Mouse (Mus musculus): ENCODE data around the gene D7Ertd443e.

- TF ChIP-seq POLR2A (IDR thresholded peaks at IDR 0.05; ENCODE audit: control insufficient read depth in 1 of 2, insufficient read depth in 1 of 2, low read depth in 1 of 2, low read length in 2 of 2, poor library complexity in 1 of 2) (no peak), MEF2A (IDR thresholded peaks at IDR 0.05; ENCODE audit: extremely low read depth, insufficient replicate concordance, low read depth, low read length, poor library complexity, severe bottlenecking) (no peak), ZNF384 (IDR thresholded peaks at IDR 0.05; ENCODE audit: low read depth, low read length) (no peak), CTCF (IDR thresholded peaks at IDR 0.05 in 2 of 3, conservative IDR thresholded peaks at IDR 0.05 in 1 of 3; ENCODE audit: control insufficient read depth in 1 of 3, insufficient read depth in 1 of 3, low read depth in 2 of 3, low read length in 3 of 3, poor library complexity in 1 of 3, severe bottlenecking in 1 of 3) (peak; percentile 7 to 26 (median 23); a peak in 3 of 6 replicates), MYC (IDR thresholded peaks at IDR 0.05; ENCODE audit: low read depth, low read length) (no peak), BHLHE40 (IDR thresholded peaks at IDR 0.05; ENCODE audit: borderline replicate concordance, low read depth, low read length) (no peak), MAFK (IDR thresholded peaks at IDR 0.05; ENCODE audit: borderline replicate concordance, low read depth, low read length) (no peak), MXI1 (IDR thresholded peaks at IDR 0.05; ENCODE audit: low read depth, low read length) (no peak), GATA1 (IDR thresholded peaks at IDR 0.05; ENCODE audit: low read depth, low read length) (no peak), EP300 (IDR thresholded peaks at IDR 0.05; ENCODE audit: low read depth in 1 of 2, low read length in 2 of 2) (no peak), ZKSCAN1 (IDR thresholded peaks at IDR 0.05; ENCODE audit: low read depth, low read length) (no peak), RCOR1 (IDR thresholded peaks at IDR 0.05; ENCODE audit: low read depth, low read length) (no peak), ELF1 (IDR thresholded peaks at IDR 0.05; ENCODE audit: low read depth, low read length) (no peak)
These were observed 122.1 kb downstream of the D7Ertd443e start for GRCm38 (mm10) chr7:134263146-134263906.

Measured in MEL (cell line).